Mouse (Mus musculus) myocyte (in vitro differentiated cells): ENCODE measurements around the gene Top1. TPM values are rescaled to one million over a fixed set of nuclear protein-coding genes. Genes with fewer than 3 reads are reported as not detected.

ENCODE experiments used
- H3K27me3 ChIP-seq: one replicate; pipeline ENCODE4 v1.6.1; 2011; ENCODE audit not compliant: control insufficient read depth, insufficient read depth, insufficient read length
- H3K36me3 ChIP-seq: one replicate; pipeline ENCODE4 v1.6.1; 2011; ENCODE audit not compliant: control insufficient read depth, insufficient read depth
- H3K4me2 ChIP-seq: one replicate; pipeline ENCODE4 v1.6.1; 2011; ENCODE audit warnings: low read depth, control low read depth
- H3K4me3 ChIP-seq: one replicate; pipeline ENCODE4 v1.5.1; 2011; ENCODE audit warnings: mild to moderate bottlenecking, control low read depth, moderate library complexity
- H3K79me2 ChIP-seq: one replicate; pipeline ENCODE4 v1.6.1; 2011; ENCODE audit not compliant: control insufficient read depth, insufficient read depth
- H3ac ChIP-seq: one replicate; pipeline ENCODE4 v1.6.1; 2011; ENCODE audit not compliant: control insufficient read depth, insufficient read length
- CEBPB ChIP-seq: IDR thresholded peaks from 2 replicates; pipeline ENCODE4 v1.6.1; 2011; ENCODE audit warnings: mild to moderate bottlenecking, moderate library complexity; ENCODE audit not compliant: poor library complexity, insufficient read depth, severe bottlenecking
- E2F4 ChIP-seq: IDR thresholded peaks from one replicate; pipeline ENCODE4 v1.6.1; 2011; ENCODE audit warnings: mild to moderate bottlenecking, control low read depth, moderate library complexity; ENCODE audit not compliant: insufficient read depth
- MAX ChIP-seq: IDR thresholded peaks from one replicate; pipeline ENCODE4 v1.6.1; 2011; ENCODE audit warnings: low read depth, mild to moderate bottlenecking, control low read depth
- MYOD1 ChIP-seq, 3 experiments: IDR thresholded peaks; one replicate each; pipeline ENCODE4 v1.6.1; 2011; ENCODE audit warnings: control low read depth in 2 of 3, low read depth in 2 of 3, mild to moderate bottlenecking in 2 of 3, moderate library complexity in 1 of 3; ENCODE audit not compliant: insufficient read length in 2 of 3, control insufficient read depth in 1 of 3
- MYOG ChIP-seq, 3 experiments: IDR thresholded peaks; one replicate each; pipeline ENCODE4 v1.6.1; 2011; ENCODE audit warnings: control low read depth in 2 of 3, low read depth in 2 of 3, mild to moderate bottlenecking in 2 of 3; ENCODE audit not compliant: insufficient read length in 2 of 3, control insufficient read depth in 1 of 3, insufficient read depth in 1 of 3
- POLR2A ChIP-seq: IDR thresholded peaks from one replicate; pipeline ENCODE4 v1.6.1; 2011; ENCODE audit warnings: low read depth, mild to moderate bottlenecking, control low read depth, moderate library complexity; ENCODE audit not compliant: insufficient read length
- POLR2AphosphoS2 ChIP-seq: IDR thresholded peaks from one replicate; pipeline ENCODE4 v1.6.1; 2011; ENCODE audit warnings: low read depth, control low read depth; ENCODE audit not compliant: insufficient read length
- REST ChIP-seq: IDR thresholded peaks from one replicate; pipeline ENCODE4 v1.6.1; 2011; ENCODE audit warnings: mild to moderate bottlenecking, control low read depth, moderate library complexity; ENCODE audit not compliant: insufficient read depth, insufficient read length
- SRF ChIP-seq: IDR thresholded peaks from one replicate; pipeline ENCODE4 v1.6.1; 2011; ENCODE audit warnings: low read depth; ENCODE audit not compliant: control insufficient read depth, insufficient read length
- TCF12 ChIP-seq: IDR thresholded peaks from one replicate; pipeline ENCODE4 v1.6.1; 2011; ENCODE audit warnings: mild to moderate bottlenecking, control low read depth; ENCODE audit not compliant: poor library complexity, insufficient read depth, severe bottlenecking
- TCF3 ChIP-seq: IDR thresholded peaks from one replicate; pipeline ENCODE4 v1.6.1; 2011; ENCODE audit warnings: low read depth, control low read depth; ENCODE audit not compliant: insufficient read length
- USF1 ChIP-seq: IDR thresholded peaks from one replicate; pipeline ENCODE4 v1.6.1; 2011; ENCODE audit warnings: low read depth, mild to moderate bottlenecking, control low read depth, moderate library complexity
- polyA plus RNA-seq: library from polyadenylated mRNA; unstranded; fragments of >200 nt; fragmentation: generic; extraction: Trizol; gene quantifications from one replicate; pipeline ENCODE4 v1.2.1, GENCODE M21; 2012; ENCODE audit warnings: missing spikeins

Top1 gene
- 37.2 TPM for polyA plus RNA-seq

DNA sequence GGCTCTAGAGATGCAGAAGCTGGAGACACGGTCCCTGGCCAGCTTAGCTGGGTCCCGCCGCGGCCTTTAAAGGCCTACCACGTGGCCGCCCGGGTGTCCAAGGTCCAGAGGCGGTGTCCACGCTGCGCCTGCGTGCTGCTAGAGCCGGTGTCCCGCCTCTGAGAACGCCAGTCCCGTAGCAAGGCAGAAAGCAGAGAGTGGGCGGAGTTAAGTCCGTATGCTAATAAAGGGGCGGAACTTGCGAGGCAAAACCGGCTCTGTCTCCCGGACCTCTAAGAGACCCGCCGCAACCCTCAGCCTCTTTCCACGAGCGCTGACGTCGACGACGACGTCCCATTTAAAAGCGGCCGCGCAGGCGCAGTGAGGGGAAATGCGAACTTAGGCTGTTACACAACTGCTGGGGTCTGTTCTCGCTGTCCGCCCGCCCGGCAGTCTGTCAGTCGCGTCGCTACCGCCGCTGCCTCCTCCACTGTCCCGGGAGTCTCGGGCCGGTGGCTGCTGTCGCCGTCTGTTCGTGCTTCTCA, at the start of gene Top1:
Top1 (plus strand) TSS at position 275 of the 524 bp plus-strand sequence.
- TF ChIP-seq MYOD1 (IDR thresholded peaks at IDR 0.05; ENCODE audit: control insufficient read depth in 1 of 3, insufficient read length in 2 of 3, low read depth in 2 of 3) (peak in 1 of 3 experiments; percentile 27), TCF12 (no peak), CEBPB (peak; percentile 38; the same call in 1 of the 2 replicates), POLR2AphosphoS2 (peak; percentile 96), TCF3 (no peak), SRF (peak; percentile 68), MYOG (IDR thresholded peaks at IDR 0.05; ENCODE audit: control insufficient read depth in 1 of 3, insufficient read depth in 1 of 3, insufficient read length in 2 of 3, low read depth in 2 of 3) (peak in 1 of 3 experiments; percentile 14), E2F4 (peak; percentile 87), REST (no peak), USF1 (peak; percentile 89), POLR2A (peak; percentile 95), MAX (no peak)
- H3K36me3 ChIP-seq: no peaks in the 10 kb centered on the region
- peak within 1 kb of the TSS; percentile 45 for H3K4me3 ChIP-seq
- no peaks in the 10 kb centered on the region for H3K27me3 ChIP-seq
- peaks cover 40% of the 10 kb centered on the region for H3K79me2 ChIP-seq
- H3ac ChIP-seq: peak within 1 kb of the TSS; percentile 83
- H3K4me2 ChIP-seq: peak within 1 kb of the TSS; percentile 68

DNA sequence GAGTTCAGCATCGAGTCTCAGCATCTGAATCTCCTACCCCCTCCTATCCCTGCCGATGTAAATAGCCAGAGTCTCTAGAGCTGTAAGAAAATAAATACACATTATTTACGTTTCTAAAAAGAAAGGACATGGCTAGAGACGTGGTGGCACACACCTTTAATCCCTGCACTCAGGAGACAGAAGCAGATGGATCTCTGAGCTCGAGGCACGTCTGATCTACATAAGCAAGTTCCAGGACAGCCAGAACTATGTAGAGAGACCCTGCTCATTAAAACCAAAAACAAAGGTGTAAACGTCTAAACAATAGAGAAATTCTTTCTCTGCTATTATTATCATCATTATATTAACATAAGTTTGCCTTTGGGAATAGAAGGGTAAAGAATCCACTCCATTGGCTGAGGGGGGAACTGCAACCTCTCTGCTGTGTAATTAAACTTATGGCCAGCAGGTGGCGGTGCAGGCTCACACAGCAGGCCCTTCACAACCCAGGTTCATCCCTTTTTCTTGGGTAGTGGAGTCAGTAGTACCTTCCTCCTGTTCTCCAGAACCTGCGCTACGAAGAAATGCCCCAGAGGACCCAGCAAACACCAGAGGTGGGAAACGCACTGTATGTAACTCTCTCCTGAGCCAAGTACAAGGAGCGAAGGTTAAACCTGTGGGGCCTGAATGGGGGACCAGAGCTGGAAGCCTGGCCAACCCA, 48.0 kb upstream of the Top1 start:
- no peaks in the 10 kb centered on the region for H3K79me2 ChIP-seq
- TF ChIP-seq TCF3: no peak
- no peak for TF ChIP-seq MAX
- TF ChIP-seq MYOD1 (IDR thresholded peaks at IDR 0.05; ENCODE audit: control insufficient read depth in 1 of 3, insufficient read length in 2 of 3, low read depth in 2 of 3): no peak
- no peak for TF ChIP-seq CEBPB
- no peak for TF ChIP-seq TCF12
- TF ChIP-seq POLR2AphosphoS2: no peak
- no peak for TF ChIP-seq SRF
- no peak for TF ChIP-seq POLR2A
- no peak for TF ChIP-seq REST
- no peak for TF ChIP-seq MYOG (IDR thresholded peaks at IDR 0.05; ENCODE audit: control insufficient read depth in 1 of 3, insufficient read depth in 1 of 3, insufficient read length in 2 of 3, low read depth in 2 of 3)
- TF ChIP-seq USF1: no peak
- TF ChIP-seq E2F4: no peak
- peak overlapping the region; percentile 39 for H3K4me2 ChIP-seq
- H3K27me3 ChIP-seq: no peaks in the 10 kb centered on the region
- no peak overlapping the region for H3ac ChIP-seq
- no peaks in the 10 kb centered on the region for H3K36me3 ChIP-seq
- no peak overlapping the region for H3K4me3 ChIP-seq

DNA sequence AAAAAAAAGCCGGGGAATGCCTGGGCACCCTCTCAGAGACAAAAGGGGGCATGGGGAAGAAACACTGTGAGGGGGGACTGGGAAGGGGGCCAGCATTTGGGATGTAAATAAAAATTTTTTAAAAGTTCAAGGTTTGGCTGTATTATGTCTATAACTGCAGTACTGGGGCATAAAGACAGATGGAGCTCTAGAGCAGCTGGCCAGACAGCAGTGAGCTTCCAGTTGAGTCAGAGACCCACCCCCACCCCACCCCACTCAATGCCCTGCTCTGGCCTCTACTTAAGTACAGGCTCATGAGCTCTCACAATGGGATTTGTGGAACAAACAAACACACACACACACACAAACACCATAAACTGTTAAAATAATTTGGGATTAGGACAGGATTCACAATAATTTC, 43.9 kb upstream of the Top1 start:
- Histone ChIP-seq H3K4me3 (no peak overlapping the region), H3K4me2 (no peak overlapping the region), H3K27me3 (no peaks in the 10 kb centered on the region), H3K36me3 (no peaks in the 10 kb centered on the region), H3K79me2 (no peaks in the 10 kb centered on the region), H3ac (no peak overlapping the region)
- no peak for TF ChIP-seq CEBPB
- TF ChIP-seq MYOD1 (IDR thresholded peaks at IDR 0.05; ENCODE audit: control insufficient read depth in 1 of 3, insufficient read length in 2 of 3, low read depth in 2 of 3): no peak
- TF ChIP-seq USF1: no peak
- TF ChIP-seq MYOG (IDR thresholded peaks at IDR 0.05; ENCODE audit: control insufficient read depth in 1 of 3, insufficient read depth in 1 of 3, insufficient read length in 2 of 3, low read depth in 2 of 3): no peak
- no peak for TF ChIP-seq SRF
- no peak for TF ChIP-seq REST
- no peak for TF ChIP-seq E2F4
- TF ChIP-seq POLR2AphosphoS2: no peak
- TF ChIP-seq MAX: no peak
- TF ChIP-seq TCF12: no peak
- no peak for TF ChIP-seq POLR2A
- TF ChIP-seq TCF3: no peak

DNA sequence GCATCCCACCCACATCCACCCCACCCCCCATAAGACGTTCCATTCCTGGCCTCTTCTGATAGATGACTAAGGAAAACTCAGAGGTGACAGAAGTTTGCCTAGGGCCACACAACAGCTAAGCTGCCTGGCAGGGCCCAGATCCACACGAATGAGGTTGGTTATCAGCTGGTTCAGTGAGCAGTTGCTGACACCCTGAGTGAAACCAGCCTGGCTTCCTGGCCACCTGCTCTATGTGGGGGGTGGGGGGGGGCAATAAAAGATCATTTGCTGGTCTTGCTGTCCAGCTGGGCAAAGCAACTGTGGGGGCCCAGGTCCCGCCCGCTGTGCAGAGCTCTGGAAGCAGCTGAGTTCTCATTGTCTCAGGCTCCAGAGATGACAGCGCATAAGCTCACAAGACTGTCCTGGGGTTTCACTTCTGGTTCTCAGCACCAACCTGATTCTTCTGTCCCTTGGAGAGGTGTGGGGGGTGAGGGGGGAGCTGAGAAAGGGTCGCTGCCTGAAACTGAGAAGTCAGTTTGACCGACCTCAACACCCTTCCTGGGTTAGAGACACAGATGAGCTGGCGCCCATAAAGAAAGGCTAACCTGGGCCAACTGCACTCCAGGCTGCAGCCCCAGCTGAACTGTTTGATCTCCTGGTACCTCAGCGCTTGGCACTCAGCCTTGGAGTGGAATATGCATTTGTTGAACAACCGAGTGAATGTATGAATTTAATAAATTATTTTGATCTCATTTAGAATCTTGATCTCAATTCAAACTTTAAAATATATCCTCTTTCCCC, 42.3 kb upstream of the Top1 start:
- H3K79me2 ChIP-seq: no peaks in the 10 kb centered on the region
- H3K4me2 ChIP-seq: no peak overlapping the region
- H3ac ChIP-seq: no peak overlapping the region
- no peak for TF ChIP-seq REST
- TF ChIP-seq USF1: no peak
- TF ChIP-seq TCF12: peak; percentile 98
- TF ChIP-seq MYOG (IDR thresholded peaks at IDR 0.05; ENCODE audit: control insufficient read depth in 1 of 3, insufficient read depth in 1 of 3, insufficient read length in 2 of 3, low read depth in 2 of 3): peak; percentile 93 to 99 (median 96)
- TF ChIP-seq MAX: no peak
- TF ChIP-seq POLR2A: no peak
- TF ChIP-seq SRF: no peak
- no peak for TF ChIP-seq E2F4
- TF ChIP-seq CEBPB: no peak
- TF ChIP-seq TCF3: peak; percentile 94
- TF ChIP-seq POLR2AphosphoS2: no peak
- peak; percentile 70 to 95 (median 90) for TF ChIP-seq MYOD1 (IDR thresholded peaks at IDR 0.05; ENCODE audit: control insufficient read depth in 1 of 3, insufficient read length in 2 of 3, low read depth in 2 of 3)
- H3K36me3 ChIP-seq: no peaks in the 10 kb centered on the region
- no peak overlapping the region for H3K4me3 ChIP-seq
- H3K27me3 ChIP-seq: no peaks in the 10 kb centered on the region
